Mouse (Mus musculus): ENCODE results near the gene Dmp1. TPM values are rescaled to one million over a fixed set of nuclear protein-coding genes. Genes with fewer than 3 reads are reported as not detected.

Gene Dmp1
- polyA plus RNA-seq, 1 experiment from 2014 or later, result 0.26 TPM

Other genes with a start within 250 kb of the Dmp1 start
- not detected in 2 replicates for gene Hsd17b13, start 225.2 kb upstream of the Dmp1 start, polyA plus RNA-seq (2016; fragmentation: Nextera tagmentation; extraction: Ambion mirVana)
- 1.6 and 2.0 TPM in 2 replicates for gene Hsd17b11, start 180.7 kb upstream of the Dmp1 start, polyA plus RNA-seq (2016; fragmentation: Nextera tagmentation; extraction: Ambion mirVana)
- 67.9 TPM in 2 replicates for gene Nudt9, start 156.3 kb upstream of the Dmp1 start, polyA plus RNA-seq (2016; fragmentation: Nextera tagmentation; extraction: Ambion mirVana)
- 0.31 TPM in 1 of 2 replicates, not detected in the other for gene Gm17660, start 125.0 kb upstream of the Dmp1 start, polyA plus RNA-seq (2016; fragmentation: Nextera tagmentation; extraction: Ambion mirVana)
- gene Sparcl1, start 88.9 kb upstream of the Dmp1 start, polyA plus RNA-seq (2016; fragmentation: Nextera tagmentation; extraction: Ambion mirVana), result 13.3 and 13.4 TPM in 2 replicates
- not detected in 2 replicates for gene Dspp, start 31.9 kb upstream of the Dmp1 start, polyA plus RNA-seq (2016; fragmentation: Nextera tagmentation; extraction: Ambion mirVana)
- gene Ibsp, start 96.6 kb downstream of the Dmp1 start, polyA plus RNA-seq (2016; fragmentation: Nextera tagmentation; extraction: Ambion mirVana), result not detected in 2 replicates
- gene Mepe, start 122.7 kb downstream of the Dmp1 start, polyA plus RNA-seq (2016; fragmentation: Nextera tagmentation; extraction: Ambion mirVana), result not detected in 2 replicates
- gene Spp1, start 232.5 kb downstream of the Dmp1 start, polyA plus RNA-seq (2016; fragmentation: Nextera tagmentation; extraction: Ambion mirVana), result 1.6 and 1.7 TPM in 2 replicates